Comparison of ENCODE assay signal across 9 mouse cellular contexts in the genomic region with DNA sequence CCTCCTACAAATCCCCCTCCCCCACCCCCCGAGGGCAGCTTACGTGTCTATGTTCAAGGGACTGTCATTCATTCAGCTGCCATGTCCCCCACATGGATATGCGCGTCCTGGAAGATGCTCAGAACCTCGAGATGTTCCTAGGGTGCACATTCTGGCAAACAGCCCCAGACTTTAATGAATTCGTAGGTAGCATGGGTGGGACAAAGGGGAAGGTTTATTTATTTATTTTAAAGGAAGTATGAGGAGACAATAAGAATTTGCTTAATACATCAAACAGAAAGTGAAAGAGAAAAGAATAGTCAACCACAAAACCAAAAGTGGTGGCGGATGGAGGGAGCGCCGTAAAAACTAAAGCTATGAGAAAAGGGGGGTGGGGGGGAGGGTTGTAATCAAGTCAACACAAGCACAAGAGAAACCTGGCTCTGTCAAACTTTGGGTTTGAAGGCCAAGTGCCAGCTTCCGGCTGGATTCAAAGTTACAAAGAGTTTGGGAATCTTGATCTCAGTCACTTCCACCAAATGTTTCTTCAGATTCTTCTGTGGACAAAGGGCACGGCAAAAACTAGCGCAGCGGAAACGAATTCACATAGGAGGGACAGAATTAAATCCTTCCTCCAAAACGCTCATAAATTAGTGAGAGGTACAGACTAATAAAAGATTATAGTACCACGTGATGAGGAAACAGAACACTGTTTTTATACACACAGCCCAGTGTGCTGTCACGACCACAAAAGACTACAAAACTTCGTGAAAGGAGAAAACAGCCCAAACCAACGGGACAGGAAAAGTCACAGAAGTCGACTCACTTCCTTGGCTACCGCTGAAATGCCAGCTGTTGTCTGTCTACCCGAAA. TPM values are rescaled to one million over a fixed set of nuclear protein-coding genes. Genes with fewer than 3 reads are reported as not detected.
A peak's percentile ranks its signal among the peaks of the same experiment; 100 is the strongest.
DNase-seq lines count a peak whose midpoint lies in the region; ATAC-seq and TF ChIP-seq lines count a peak whose summit lies in the region.
"Had no signal": no experiment of that assay in that cellular context is flagged by ENCODE, and none has a peak within 500 bp of the region (broad histone marks: within the 10 kb centered on the region; RNA-seq: fewer than 3 reads in every experiment).

No protein-coding gene starts in this region.

- H3K36me3 ChIP-seq in megakaryocyte, embryonic 14.5 days (replicated peaks; ENCODE audit: low read length), result no peaks in the 10 kb centered on the region
- H3K36me3 ChIP-seq in liver, postnatal 0 days (replicated peaks; ENCODE audit: insufficient read depth, low read length), result no peaks in the 10 kb centered on the region
- H3K36me3 ChIP-seq: embryonic facial prominence, embryonic 15.5 days had no signal

- no peak for TF ChIP-seq EP300 in liver, postnatal 0 days (IDR thresholded peaks at IDR 0.05; ENCODE audit: low read depth)

- ATAC-seq in megakaryocyte, adult 5-6 weeks (ENCODE audit: poor library complexity, severe bottlenecking), result no peak
- no peak for ATAC-seq in liver, postnatal 0 days

- WGBS in liver, postnatal 0 days (ENCODE audit: insufficient replicate concordance), result 49% methylated on average over 22 of the region's 22 CpGs

- peak; percentile 11 to 27 for DNase-seq in heart, postnatal 10 days
- no peak for DNase-seq in liver, postnatal 0 days
- peak; percentile 33 for DNase-seq in thymus, postnatal 14 days
- DNase-seq in neural tube, embryonic 10.5 days (ENCODE audit: extremely low spot score, low spot score), result no peak
- no peak for DNase-seq in right cerebral cortex, postnatal 14 days
- DNase-seq in cerebellum, adult 11 months, result no peak

- peak overlapping the region; percentile 30 for H3K9ac ChIP-seq in liver, postnatal 0 days (replicated peaks)
- H3K9ac ChIP-seq: embryonic facial prominence, embryonic 15.5 days had no signal

- H3K4me1 ChIP-seq in megakaryocyte, embryonic 14.5 days, result peaks cover 17% of the 10 kb centered on the region
- peaks cover 4% of the 10 kb centered on the region; the same call in 1 of the 2 replicates for H3K4me1 ChIP-seq in liver, postnatal 0 days (ENCODE audit: insufficient read depth)
- H3K4me1 ChIP-seq: embryonic facial prominence, embryonic 15.5 days had no signal

- peak overlapping the region; percentile 63 for H3K4me2 ChIP-seq in liver, postnatal 0 days (ENCODE audit: low read depth, low read length)
- H3K4me2 ChIP-seq: embryonic facial prominence, embryonic 15.5 days had no signal

- peak overlapping the region; percentile 90 for H3K4me3 ChIP-seq in megakaryocyte, embryonic 14.5 days (replicated peaks)
- peak overlapping the region; percentile 33 for H3K4me3 ChIP-seq in liver, postnatal 0 days (ENCODE audit: low read depth, low read length)
- H3K4me3 ChIP-seq: embryonic facial prominence, embryonic 15.5 days had no signal

- H3K27me3 ChIP-seq in megakaryocyte, embryonic 14.5 days (replicated peaks), result peaks cover 9% of the 10 kb centered on the region
- no peaks in the 10 kb centered on the region for H3K27me3 ChIP-seq in liver, postnatal 0 days (ENCODE audit: insufficient read depth, low read length)
- H3K27me3 ChIP-seq: embryonic facial prominence, embryonic 15.5 days had no signal

- TF ChIP-seq CTCF in liver, postnatal 0 days (IDR thresholded peaks at IDR 0.05; ENCODE audit: low read depth), result no peak

- H3K9me3 ChIP-seq in megakaryocyte, embryonic 14.5 days, result no peaks in the 10 kb centered on the region
- no peaks in the 10 kb centered on the region for H3K9me3 ChIP-seq in liver, postnatal 0 days (ENCODE audit: low read length)
- H3K9me3 ChIP-seq: embryonic facial prominence, embryonic 15.5 days had no signal

- peak overlapping the region; percentile 72 for H3K27ac ChIP-seq in liver, postnatal 0 days (ENCODE audit: low read depth)
- H3K27ac ChIP-seq: embryonic facial prominence, embryonic 15.5 days had no signal

- intact Hi-C loops in heart, postnatal 10 days (cut with DNase I), result no loop called here

RNA-seq across cellular contexts. Expression of gene Tlr6, which starts 0.7 kb away (rescaled TPM):
- not detected in 2 replicates for polyA plus RNA-seq in megakaryocyte, embryonic 14.5 days (2012; ENCODE audit: insufficient read depth, low replicate concordance)
- total RNA-seq in megakaryocyte, adult 5-6 weeks (2015), result 14.0 and 14.2 TPM in 2 replicates
- 8.7 and 10.6 TPM in 2 replicates for total RNA-seq in megakaryocyte, adult 5-6 weeks (2017)
- total RNA-seq in heart, postnatal 10 days (2021), result 1 to 10 TPM; 1.2 to 2.0 TPM
- polyA plus RNA-seq in liver, postnatal 0 days (2015; fragmentation: Nextera tagmentation; extraction: Ambion mirVana), result 0.47 and 0.79 TPM in 2 replicates

RNA-seq across cellular contexts. Expression of gene Fam114a1, which starts 10.7 kb away (rescaled TPM):
- polyA plus RNA-seq in megakaryocyte, embryonic 14.5 days (2012; ENCODE audit: insufficient read depth, low replicate concordance), result 0.29 TPM in 1 of 2 replicates, not detected in the other
- 5.8 and 6.4 TPM in 2 replicates for total RNA-seq in megakaryocyte, adult 5-6 weeks (2015)
- 10.0 and 13.5 TPM in 2 replicates for total RNA-seq in megakaryocyte, adult 5-6 weeks (2017)
- total RNA-seq in heart, postnatal 10 days (2021), result 10 to 100 TPM; 28.2 to 39.4 TPM
- 9.4 and 10.2 TPM in 2 replicates for polyA plus RNA-seq in liver, postnatal 0 days (2015; fragmentation: Nextera tagmentation; extraction: Ambion mirVana)

RNA-seq across cellular contexts. Expression of gene Tlr1, which starts 25.9 kb away (rescaled TPM):
- polyA plus RNA-seq in megakaryocyte, embryonic 14.5 days (2012; ENCODE audit: insufficient read depth, low replicate concordance), result 0.31 TPM in 1 of 2 replicates, not detected in the other
- 13.8 and 16.1 TPM in 2 replicates for total RNA-seq in megakaryocyte, adult 5-6 weeks (2015)
- 9.4 and 10.7 TPM in 2 replicates for total RNA-seq in megakaryocyte, adult 5-6 weeks (2017)
- total RNA-seq in heart, postnatal 10 days (2021), result under 1 TPM; 0.34 to 0.67 TPM
- 1.5 and 1.9 TPM in 2 replicates for polyA plus RNA-seq in liver, postnatal 0 days (2015; fragmentation: Nextera tagmentation; extraction: Ambion mirVana)

Comparison
In these comparisons a context has a peak if more than half of its experiments do, and no peak if none do; other contexts are left out.
1. DNase-seq: peak in heart, postnatal 10 days (2 of 2) and thymus, postnatal 14 days (single experiment); none in liver, postnatal 0 days (single experiment), neural tube, embryonic 10.5 days (single experiment), right cerebral cortex, postnatal 14 days (single experiment) and cerebellum, adult 11 months (single experiment).
2. RNA of gene Tlr1, which starts 25.9 kb away (total RNA-seq): 9.4 to 16.1 TPM in megakaryocyte, adult 5-6 weeks; 0.34 to 0.67 TPM in heart, postnatal 10 days; every median in the first group is over 4 times any median in the second.